Mouse (Mus musculus) small intestine, adult 2 months (tissue): ENCODE measurements around the gene Asic4.

Source experiments
- CTCF ChIP-seq: fragments of 200-500 bp; IDR thresholded peaks from 2 replicates; pipeline ENCODE4 v1.5.1; 2012; ENCODE audit warnings: low read depth, mild to moderate bottlenecking, control low read depth, inconsistent platforms, low read length, moderate library complexity, mixed read lengths; ENCODE audit not compliant: insufficient replicate concordance, insufficient read length; ENCODE audit errors: extremely low read depth
- POLR2A ChIP-seq: fragments of 200-500 bp; IDR thresholded peaks from 2 replicates; pipeline ENCODE4 v1.6.1; 2012; ENCODE audit warnings: low read depth, mild to moderate bottlenecking, control low read depth, inconsistent platforms, low read length, moderate library complexity

- no peak for TF ChIP-seq CTCF
- no peak for TF ChIP-seq POLR2A
Measured at GRCm38 (mm10) chr1:75451900-75452299, 1.7 kb downstream of the Asic4 start.
